Mouse (Mus musculus) megakaryocyte, adult 5-6 weeks (primary cell): ENCODE measurements around the gene Urb1. TPM values are rescaled to one million over a fixed set of nuclear protein-coding genes. Genes with fewer than 3 reads are reported as not detected.

Experiments used
- ATAC-seq: 2 replicates; pipeline ENCODE4 v1.8.0; 2016; ENCODE audit warnings: mild to moderate bottlenecking, inconsistent platforms; ENCODE audit not compliant: poor library complexity, severe bottlenecking
- total RNA-seq, 2 experiments: library from RNA; stranded (forward) in 1 of 2; stranded (reverse) in 1 of 2; fragments of 153-499, 151-499 nt in 1 of 2; fragments of 221-1000, 200-1000 nt in 1 of 2; gene quantifications; 2 replicates each; pipeline versions ENCODE4 v1.2.3 to v1.2.4; 2015 to 2017

Urb1 gene
- total RNA-seq, 2 experiments from 2014 or later = 5.0 to 5.9 TPM

DNA sequence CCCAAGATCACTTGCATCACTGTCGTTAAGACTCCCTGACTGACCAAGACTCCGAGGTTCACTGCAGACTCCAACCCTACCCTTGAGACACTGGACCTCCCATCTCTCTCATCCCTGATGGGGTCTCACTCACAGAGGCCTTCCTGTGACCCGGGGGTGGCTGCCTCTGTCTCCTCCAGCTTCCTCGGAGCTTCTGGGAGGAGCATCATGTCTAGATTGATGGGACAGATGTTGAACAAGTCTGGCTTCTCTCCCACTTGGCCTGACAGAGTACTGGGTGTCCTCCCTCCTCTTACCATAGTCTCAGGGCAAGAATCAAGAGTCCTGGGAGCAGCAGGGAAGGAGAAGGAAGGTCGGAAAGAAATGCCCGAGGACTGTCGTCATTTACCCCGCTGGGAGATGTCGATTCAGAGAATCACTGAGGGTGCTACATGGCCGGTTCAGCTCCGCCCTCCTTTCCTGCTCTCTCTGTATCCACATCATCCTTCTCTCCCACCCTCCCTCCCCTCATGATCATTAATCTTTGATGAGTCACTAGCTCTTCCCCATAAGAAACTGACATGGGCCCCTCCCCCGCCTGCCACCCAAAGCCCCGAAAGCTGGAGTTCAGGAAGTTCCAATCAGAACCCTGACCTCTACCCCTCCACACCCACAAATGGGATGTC is 105.9 kb downstream of the Urb1 start:
- no peak for ATAC-seq

- ATAC-seq = no peak
These were observed 106.6 kb downstream of the Urb1 start for GRCm38 (mm10) chr16:90703646-90704045.

DNA sequence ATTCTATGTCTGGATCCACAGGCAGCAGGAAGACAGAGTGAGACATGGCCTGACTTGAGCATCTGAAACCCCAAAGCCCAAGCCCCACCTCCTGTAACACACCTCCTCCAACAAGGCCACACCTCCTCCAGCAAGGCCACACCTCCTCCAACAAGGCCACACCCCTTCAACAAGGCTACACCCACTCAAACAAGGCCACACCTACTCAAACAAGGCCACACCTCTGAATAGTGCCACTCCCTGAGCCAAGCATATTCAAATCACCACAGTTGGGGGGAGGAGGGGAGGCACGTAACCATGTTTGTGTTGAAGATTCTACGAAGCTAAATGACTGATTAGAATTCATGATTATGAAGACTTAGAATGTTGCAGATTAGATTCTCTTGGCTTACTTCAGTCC is 108.7 kb downstream of the Urb1 start:
- ATAC-seq = no peak

Other genes with a start within 250 kb of the Urb1 start
- gene Mis18a, start 83.0 kb downstream of the Urb1 start, total RNA-seq (2015) = 117 and 121 TPM in 2 replicates
- 68.6 and 70.6 TPM in 2 replicates for gene Mis18a, start 83.0 kb downstream of the Urb1 start, total RNA-seq (2017)
- not detected in 2 replicates for gene Mrap, start 72.2 kb downstream of the Urb1 start, total RNA-seq (2015)
- gene Mrap, start 72.2 kb downstream of the Urb1 start, total RNA-seq (2017) = not detected in 2 replicates
- gene Eva1c, start 16.3 kb upstream of the Urb1 start, total RNA-seq (2015) = not detected in 2 replicates
- gene Eva1c, start 16.3 kb upstream of the Urb1 start, total RNA-seq (2017) = not detected in 2 replicates
- gene Cfap298, start 124.7 kb upstream of the Urb1 start, total RNA-seq (2015) = 8.8 and 13.9 TPM in 2 replicates
- gene Cfap298, start 124.7 kb upstream of the Urb1 start, total RNA-seq (2017) = 14.9 and 24.4 TPM in 2 replicates
- 95.7 and 105 TPM in 2 replicates for gene Synj1, start 200.9 kb upstream of the Urb1 start, total RNA-seq (2015)
- gene Synj1, start 200.9 kb upstream of the Urb1 start, total RNA-seq (2017) = 44.6 and 61.5 TPM in 2 replicates
- gene Paxbp1, start 234.1 kb upstream of the Urb1 start, total RNA-seq (2015) = 71.3 and 81.9 TPM in 2 replicates
- gene Paxbp1, start 234.1 kb upstream of the Urb1 start, total RNA-seq (2017) = 68.3 and 79.2 TPM in 2 replicates